Mouse (Mus musculus) CH12.LX (cell line): Measurements from ENCODE around the gene Itgb7.

Experiments
- CHD2 ChIP-seq: IDR thresholded peaks from 2 replicates; pipeline ENCODE4 v1.6.1; 2011; ENCODE audit warnings: low read length, improper control_type of control experiment
- CTCF ChIP-seq, 2 experiments: IDR thresholded peaks in 1 of 2; conservative IDR thresholded peaks in 1 of 2; 2 replicates each; pipeline ENCODE4 v1.5.1; 2011 to 2012; ENCODE audit warnings: low read depth in 2 of 2, low read length in 2 of 2, improper control_type of control experiment in 1 of 2, inconsistent platforms in 1 of 2, mild to moderate bottlenecking in 1 of 2, moderate library complexity in 1 of 2
- ZMIZ1 ChIP-seq: IDR thresholded peaks from 2 replicates; pipeline ENCODE4 v1.6.1; 2012; ENCODE audit warnings: low read depth, mild to moderate bottlenecking, inconsistent platforms, low read length, improper control_type of control experiment

DNA sequence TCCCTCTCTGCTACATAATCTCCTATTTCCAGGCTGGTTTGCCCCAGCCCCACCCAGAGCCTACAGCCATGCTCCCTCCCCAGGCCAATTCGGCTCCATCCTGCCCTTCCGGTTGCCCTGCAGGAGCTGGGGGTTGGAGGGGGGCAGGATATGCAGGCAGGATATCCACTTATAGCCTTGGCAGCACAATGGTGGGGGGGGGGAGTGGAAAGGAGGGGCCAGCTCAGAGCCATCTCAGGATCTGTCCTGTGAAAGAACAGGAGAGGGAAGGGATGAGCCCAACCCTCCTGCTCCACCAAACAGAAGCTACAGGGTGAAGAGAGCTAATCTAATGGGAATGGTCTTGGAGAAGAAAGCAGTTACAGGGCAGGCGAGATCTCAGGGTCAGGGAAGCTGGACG is 8.9 kb upstream of the Itgb7 start:
- TF ChIP-seq CHD2 (no peak), CTCF (conservative IDR thresholded peaks at IDR 0.05 in 1 of 2, IDR thresholded peaks at IDR 0.05 in 1 of 2; ENCODE audit: low read depth in 2 of 2, low read length in 2 of 2) (no peak), ZMIZ1 (no peak)
